Mouse (Mus musculus): ENCODE data around the gene Pip4k2b.

- TF ChIP-seq CTCF (IDR thresholded peaks at IDR 0.05): no peak
- no peak for TF ChIP-seq EP300 (IDR thresholded peaks at IDR 0.05)
Observed at GRCm38 (mm10) chr11:97713896-97714295, 30.6 kb downstream of the Pip4k2b start.

Data from lung, postnatal 0 days (tissue).